In the genomic region with DNA sequence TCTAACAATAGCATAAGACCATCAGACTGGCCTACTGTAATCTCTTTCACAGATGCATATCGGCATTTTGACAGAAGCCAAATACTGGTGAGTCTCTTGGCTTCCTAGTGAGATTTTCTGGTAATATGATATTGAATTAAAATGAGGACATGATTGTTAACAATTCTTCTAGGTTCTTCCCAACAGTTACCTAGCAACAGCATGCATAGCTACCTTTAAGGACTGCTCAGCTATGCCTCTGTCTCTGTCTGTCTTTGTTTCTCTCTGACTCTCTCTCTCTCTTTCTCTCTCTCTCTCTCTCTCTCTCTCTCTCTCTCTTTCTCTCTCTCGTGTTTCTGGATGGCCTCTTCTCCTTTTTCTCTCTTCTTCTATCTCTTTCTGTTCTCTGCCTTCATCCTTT, we compare ENCODE assay signal across 27 mouse cellular contexts.
DNase-seq lines count a peak whose midpoint lies in the region; ATAC-seq and TF ChIP-seq lines count a peak whose summit lies in the region.
"Had no signal": no experiment of that assay in that cellular context is flagged by ENCODE, and none has a peak within 500 bp of the region (broad histone marks: within the 10 kb centered on the region; RNA-seq: fewer than 3 reads in every experiment).

No protein-coding gene starts in this region.

- H3K27me3 ChIP-seq in embryonic facial prominence, embryonic 14.5 days (replicated peaks; ENCODE audit: control insufficient read depth, insufficient read depth, low read length), result no peaks in the 10 kb centered on the region
- no peaks in the 10 kb centered on the region for H3K27me3 ChIP-seq in embryonic facial prominence, embryonic 10.5 days (replicated peaks; ENCODE audit: low read depth, poor library complexity, severe bottlenecking)
- no peaks in the 10 kb centered on the region for H3K27me3 ChIP-seq in hindbrain, postnatal 0 days (ENCODE audit: insufficient read depth, low read length)
- no peaks in the 10 kb centered on the region for H3K27me3 ChIP-seq in hindbrain, embryonic 12.5 days
- H3K27me3 ChIP-seq: CH12.LX; embryonic facial prominence, embryonic 12.5 days; embryonic facial prominence, embryonic 15.5 days; forebrain, embryonic 12.5 days; forebrain, embryonic 15.5 days; Patski had no signal

- H3K4me3 ChIP-seq in embryonic facial prominence, embryonic 14.5 days (ENCODE audit: low read depth, low read length), result no peak overlapping the region
- no peak overlapping the region for H3K4me3 ChIP-seq in embryonic facial prominence, embryonic 10.5 days
- no peak overlapping the region for H3K4me3 ChIP-seq in hindbrain, postnatal 0 days (ENCODE audit: low read length)
- no peak overlapping the region for H3K4me3 ChIP-seq in hindbrain, embryonic 12.5 days
- H3K4me3 ChIP-seq: embryonic facial prominence, embryonic 12.5 days; embryonic facial prominence, embryonic 15.5 days; erythroblast, embryonic 14.5 days; forebrain, embryonic 10.5 days; forebrain, embryonic 12.5 days; forebrain, embryonic 15.5 days had no signal

- DNase-seq in embryonic facial prominence, embryonic 14.5 days (ENCODE audit: low spot score), result peak; percentile 9
- no peak for DNase-seq in embryonic facial prominence, embryonic 10.5 days (ENCODE audit: low spot score)
- DNase-seq in hindbrain, postnatal 0 days (ENCODE audit: low spot score), result no peak
- DNase-seq in brain, adult 2 months (ENCODE audit: low read depth, low spot score), result peak; percentile 3
- DNase-seq: adrenal gland, adult 8-10 months; adrenal gland, postnatal 14 days; adrenal gland, postnatal 36 days; B cell, adult 2 months; cerebellum, adult 11 months; cerebellum, adult 18-20 months; cerebellum, adult 8-10 months; cerebellum, adult 9-11 months; cerebellum, postnatal 14 days; cerebellum, postnatal 36 days; embryo, embryonic 11 days had no signal

- H3K36me3 ChIP-seq in embryonic facial prominence, embryonic 14.5 days (ENCODE audit: control insufficient read depth, insufficient read depth, low read length), result no peaks in the 10 kb centered on the region
- H3K36me3 ChIP-seq in embryonic facial prominence, embryonic 10.5 days (replicated peaks), result no peaks in the 10 kb centered on the region
- H3K36me3 ChIP-seq in hindbrain, postnatal 0 days (ENCODE audit: insufficient read depth, low read length), result no peaks in the 10 kb centered on the region
- no peaks in the 10 kb centered on the region for H3K36me3 ChIP-seq in hindbrain, embryonic 12.5 days
- H3K36me3 ChIP-seq: embryonic facial prominence, embryonic 12.5 days; embryonic facial prominence, embryonic 15.5 days; forebrain, embryonic 10.5 days; forebrain, embryonic 12.5 days; forebrain, embryonic 15.5 days; G1E had no signal

- WGBS in embryonic facial prominence, embryonic 14.5 days, result 53% methylated on average over 2 of the region's 2 CpGs
- WGBS in embryonic facial prominence, embryonic 10.5 days, result 74% methylated on average over 2 of the region's 2 CpGs
- 63% methylated on average over 2 of the region's 2 CpGs for WGBS in hindbrain, postnatal 0 days
- 55% methylated on average over 2 of the region's 2 CpGs for WGBS in hindbrain, embryonic 12.5 days

- H3K27ac ChIP-seq in embryonic facial prominence, embryonic 14.5 days (replicated peaks; ENCODE audit: low read depth, low read length), result no peak overlapping the region
- no peak overlapping the region for H3K27ac ChIP-seq in embryonic facial prominence, embryonic 10.5 days (replicated peaks)
- no peak overlapping the region for H3K27ac ChIP-seq in hindbrain, postnatal 0 days
- H3K27ac ChIP-seq in hindbrain, embryonic 12.5 days, result no peak overlapping the region
- H3K27ac ChIP-seq: embryonic facial prominence, embryonic 12.5 days; embryonic facial prominence, embryonic 15.5 days; forebrain, embryonic 10.5 days; forebrain, embryonic 12.5 days; forebrain, embryonic 15.5 days had no signal

- TF ChIP-seq CTCF in hindbrain, postnatal 0 days (IDR thresholded peaks at IDR 0.05; ENCODE audit: low read depth), result no peak

- no peak for ATAC-seq in embryonic facial prominence, embryonic 14.5 days (ENCODE audit: low read depth)
- 0 out of 2 replicates have a peak, but pooled peaks have one; percentile 51 for ATAC-seq in hindbrain, postnatal 0 days
- no peak for ATAC-seq in hindbrain, embryonic 12.5 days (ENCODE audit: low FRiP score)
- ATAC-seq: activated CD4-positive, CD25-positive, alpha-beta regulatory T cell, adult 4 months; CD4-positive, CD25-positive, alpha-beta regulatory T cell, adult 4 months; forebrain, embryonic 15.5 days; Patski had no signal

- no peak overlapping the region for H3K4me2 ChIP-seq in embryonic facial prominence, embryonic 14.5 days (ENCODE audit: low read depth, low read length)
- no peak overlapping the region for H3K4me2 ChIP-seq in hindbrain, postnatal 0 days (ENCODE audit: low read depth, low read length)
- H3K4me2 ChIP-seq in hindbrain, embryonic 12.5 days (replicated peaks), result no peak overlapping the region
- H3K4me2 ChIP-seq: embryonic facial prominence, embryonic 12.5 days; embryonic facial prominence, embryonic 15.5 days; forebrain, embryonic 12.5 days; forebrain, embryonic 15.5 days had no signal

- H3K9me3 ChIP-seq in embryonic facial prominence, embryonic 14.5 days (ENCODE audit: control insufficient read depth, low read length), result no peaks in the 10 kb centered on the region
- no peaks in the 10 kb centered on the region for H3K9me3 ChIP-seq in embryonic facial prominence, embryonic 10.5 days
- H3K9me3 ChIP-seq in hindbrain, postnatal 0 days (ENCODE audit: low read length), result no peaks in the 10 kb centered on the region
- H3K9me3 ChIP-seq in hindbrain, embryonic 12.5 days (replicated peaks), result no peaks in the 10 kb centered on the region
- H3K9me3 ChIP-seq: embryonic facial prominence, embryonic 12.5 days; embryonic facial prominence, embryonic 15.5 days; forebrain, embryonic 10.5 days; forebrain, embryonic 12.5 days; forebrain, embryonic 15.5 days; G1E had no signal

- no peaks in the 10 kb centered on the region for H3K4me1 ChIP-seq in embryonic facial prominence, embryonic 14.5 days (ENCODE audit: control insufficient read depth, insufficient read depth, low read length)
- no peaks in the 10 kb centered on the region for H3K4me1 ChIP-seq in embryonic facial prominence, embryonic 10.5 days
- H3K4me1 ChIP-seq in hindbrain, postnatal 0 days (ENCODE audit: insufficient read depth, low read length), result no peaks in the 10 kb centered on the region
- H3K4me1 ChIP-seq in hindbrain, embryonic 12.5 days, result no peaks in the 10 kb centered on the region
- H3K4me1 ChIP-seq: embryonic facial prominence, embryonic 12.5 days; embryonic facial prominence, embryonic 15.5 days; forebrain, embryonic 10.5 days; forebrain, embryonic 12.5 days; forebrain, embryonic 15.5 days had no signal

- H3K9ac ChIP-seq in embryonic facial prominence, embryonic 14.5 days (ENCODE audit: low read depth, low read length), result no peak overlapping the region
- H3K9ac ChIP-seq in hindbrain, postnatal 0 days (replicated peaks; ENCODE audit: low read length), result no peak overlapping the region
- no peak overlapping the region for H3K9ac ChIP-seq in hindbrain, embryonic 12.5 days
- H3K9ac ChIP-seq: embryonic facial prominence, embryonic 12.5 days; embryonic facial prominence, embryonic 15.5 days; forebrain, embryonic 12.5 days; forebrain, embryonic 15.5 days had no signal

Comparison
In these comparisons a context has a peak if more than half of its experiments do, and no peak if none do; other contexts are left out.
1. DNase-seq: peak in embryonic facial prominence, embryonic 14.5 days (single experiment) and brain, adult 2 months (single experiment); none in embryonic facial prominence, embryonic 10.5 days (single experiment) and hindbrain, postnatal 0 days (single experiment).